Mouse (Mus musculus) cortical plate, adult 2 months (tissue): ENCODE measurements around the gene Smim13. TPM values are rescaled to one million over a fixed set of nuclear protein-coding genes. Genes with fewer than 3 reads are reported as not detected.
A peak's percentile ranks its signal among the peaks of the same experiment; 100 is the strongest.
"Not testable (repeated sequence)": the region's sequence is repeated elsewhere in the genome, so short reads cannot be mapped to it uniquely, and the experiment has no call there.

Experiments used
- H3K27ac ChIP-seq: fragments of 200-500 bp; 2 replicates; pipeline ENCODE4 v1.5.1; 2012; ENCODE audit warnings: low read length, control low read depth, inconsistent platforms; ENCODE audit not compliant: insufficient read depth
- H3K4me1 ChIP-seq: fragments of 200-500 bp; 2 replicates; pipeline ENCODE4 v1.6.1; 2011; ENCODE audit warnings: low read length; ENCODE audit not compliant: control insufficient read depth, insufficient read depth
- H3K4me3 ChIP-seq: fragments of 200-500 bp; 2 replicates; pipeline ENCODE4 v1.5.1; 2011; ENCODE audit warnings: mild to moderate bottlenecking, low read length, control low read depth; ENCODE audit not compliant: insufficient read depth
- CTCF ChIP-seq: fragments of 200-500 bp; IDR thresholded peaks from 2 replicates; pipeline ENCODE4 v1.5.1; 2011; ENCODE audit warnings: mild to moderate bottlenecking, control low read depth, low read length; ENCODE audit not compliant: insufficient read depth; ENCODE audit errors: extremely low read depth
- POLR2A ChIP-seq: fragments of 200-500 bp; IDR thresholded peaks from 2 replicates; pipeline ENCODE4 v1.6.1; 2011; ENCODE audit warnings: mild to moderate bottlenecking, low read length, control low read depth; ENCODE audit not compliant: insufficient read depth; ENCODE audit errors: extremely low read depth
- polyA plus RNA-seq: library from polyadenylated mRNA; depleted of rRNA; stranded (reverse); fragments of >200 nt; gene quantifications from 2 replicates; pipeline ENCODE4 v1.2.3, GENCODE M21; 2012

The Smim13 gene
- polyA plus RNA-seq, 1 experiment, result 121 TPM

DNA sequence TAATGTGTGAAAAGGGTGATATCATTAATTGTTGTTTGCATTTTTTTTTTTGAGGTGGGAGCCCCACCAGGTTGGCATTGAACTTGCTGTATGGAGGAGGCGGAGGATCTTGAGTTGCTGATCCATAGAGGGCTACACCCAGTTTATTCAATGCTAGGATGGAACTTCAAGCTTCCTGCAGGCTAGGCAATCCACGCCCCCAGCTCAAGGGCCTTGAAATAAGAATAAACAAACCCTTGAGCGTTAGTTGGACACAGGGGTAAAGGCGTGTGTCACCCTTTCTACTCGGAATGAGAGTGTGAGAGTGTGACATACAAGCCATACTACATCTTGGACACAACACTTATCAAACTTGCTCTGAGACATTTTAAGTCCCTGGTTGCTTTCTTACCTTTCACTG is 2.0 kb downstream of the Smim13 start:
- no peaks in the 10 kb centered on the region; the same call in 1 of the 2 replicates for H3K4me1 ChIP-seq
- H3K4me3 ChIP-seq, result peak overlapping the region; percentile 97; the same call in 1 of the 2 replicates
- H3K27ac ChIP-seq, result no peak overlapping the region
- no peak for TF ChIP-seq POLR2A
- no peak for TF ChIP-seq CTCF

GRCm38 (mm10) chr13:41252141-41252540 is 2.5 kb downstream of the Smim13 start:
- Histone ChIP-seq H3K4me3 (peak overlapping the region; percentile 97; the same call in 1 of the 2 replicates), H3K4me1 (no peaks in the 10 kb centered on the region; the same call in 1 of the 2 replicates), H3K27ac (no peak overlapping the region)
- no peak for TF ChIP-seq POLR2A
- no peak for TF ChIP-seq CTCF

DNA sequence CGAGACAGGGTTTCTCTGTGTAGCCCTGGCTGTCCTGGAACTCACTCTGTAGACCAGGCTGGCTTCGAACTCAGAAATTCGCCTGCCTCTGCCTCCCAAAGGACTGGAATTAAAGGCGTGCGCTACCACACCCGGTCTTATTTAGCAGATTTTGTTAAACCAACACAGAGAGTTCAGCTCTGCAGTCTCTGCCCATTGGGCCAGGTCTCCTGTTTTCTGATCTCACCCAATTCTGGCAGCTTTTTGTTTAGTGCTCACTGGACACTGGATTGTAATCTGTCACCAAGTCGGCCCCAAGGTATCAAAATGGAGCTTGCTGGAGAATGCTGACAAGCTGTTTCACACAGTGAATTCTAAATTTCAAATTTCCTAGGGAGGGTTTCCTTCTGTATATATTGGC is 3.1 kb downstream of the Smim13 start:
- Histone ChIP-seq H3K4me1 (no peaks in the 10 kb centered on the region; the same call in none of the 2 replicates), H3K4me3 (no peak overlapping the region), H3K27ac (no peak overlapping the region)
- TF ChIP-seq CTCF (no peak), POLR2A (no peak)

DNA sequence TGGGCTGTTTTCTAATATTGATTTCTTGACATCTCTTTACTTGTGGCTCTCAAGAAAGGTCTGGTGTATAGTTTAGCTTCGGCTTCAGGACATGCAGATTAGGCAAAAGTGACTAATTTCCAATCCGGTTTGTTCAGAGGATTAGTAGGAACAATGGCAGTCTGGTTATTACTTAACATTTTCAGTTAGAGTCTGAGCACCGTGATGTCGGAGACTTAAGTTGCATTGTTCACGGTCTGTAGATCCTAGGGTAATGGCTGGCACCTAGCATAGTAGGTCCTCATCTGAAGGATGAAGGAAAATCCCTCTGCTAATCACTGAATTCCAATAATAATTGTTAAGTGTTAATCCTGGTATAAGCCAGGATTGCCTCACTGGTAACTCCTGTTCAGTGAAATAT is 6.5 kb downstream of the Smim13 start:
- no peak overlapping the region for H3K27ac ChIP-seq
- no peak for TF ChIP-seq POLR2A
- H3K4me3 ChIP-seq, result no peak overlapping the region
- no peaks in the 10 kb centered on the region; the same call in 1 of the 2 replicates for H3K4me1 ChIP-seq

DNA sequence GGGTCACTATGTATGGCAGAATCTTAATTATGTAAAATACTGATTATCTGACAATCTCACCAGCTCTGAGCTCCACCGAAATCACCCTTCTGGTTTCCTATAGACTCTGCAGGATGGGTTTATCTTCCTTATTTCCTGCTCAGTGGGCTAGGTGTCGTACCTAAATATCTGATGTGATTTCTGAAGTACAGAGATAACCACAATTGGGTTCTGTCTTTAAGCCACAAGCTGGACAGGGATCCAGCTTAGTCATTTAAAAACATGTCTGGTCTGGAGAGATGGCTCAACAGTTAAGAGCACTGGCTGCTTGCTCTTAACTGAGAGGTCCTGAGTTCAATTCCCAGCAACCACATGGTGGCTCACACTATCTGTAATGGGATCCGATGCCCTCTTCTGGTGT is 7.3 kb downstream of the Smim13 start:
- Histone ChIP-seq H3K4me3 (no peak overlapping the region), H3K27ac (no peak overlapping the region), H3K4me1 (no peaks in the 10 kb centered on the region; the same call in 1 of the 2 replicates)
- TF ChIP-seq CTCF (no peak), POLR2A (no peak)

GRCm38 (mm10) chr13:41257851-41258250 is 8.2 kb downstream of the Smim13 start:
- TF ChIP-seq CTCF (no peak), POLR2A (no peak)
- H3K4me1 ChIP-seq, result no peaks in the 10 kb centered on the region; the same call in 1 of the 2 replicates
- H3K4me3 ChIP-seq, result no peak overlapping the region
- H3K27ac ChIP-seq, result no peak overlapping the region

- H3K27ac ChIP-seq, H3K4me1 ChIP-seq, H3K4me3 ChIP-seq: not testable (repeated sequence)
Measured at GRCm38 (mm10) chr13:41261617-41262016, 12.0 kb downstream of the Smim13 start.

GRCm38 (mm10) chr13:41263304-41264006 is 13.8 kb downstream of the Smim13 start:
- TF ChIP-seq POLR2A, result no peak
- TF ChIP-seq CTCF, result no peak
- Histone ChIP-seq H3K4me3 (no peak overlapping the region), H3K4me1 (peaks cover 10% of the 10 kb centered on the region), H3K27ac (no peak overlapping the region)

DNA sequence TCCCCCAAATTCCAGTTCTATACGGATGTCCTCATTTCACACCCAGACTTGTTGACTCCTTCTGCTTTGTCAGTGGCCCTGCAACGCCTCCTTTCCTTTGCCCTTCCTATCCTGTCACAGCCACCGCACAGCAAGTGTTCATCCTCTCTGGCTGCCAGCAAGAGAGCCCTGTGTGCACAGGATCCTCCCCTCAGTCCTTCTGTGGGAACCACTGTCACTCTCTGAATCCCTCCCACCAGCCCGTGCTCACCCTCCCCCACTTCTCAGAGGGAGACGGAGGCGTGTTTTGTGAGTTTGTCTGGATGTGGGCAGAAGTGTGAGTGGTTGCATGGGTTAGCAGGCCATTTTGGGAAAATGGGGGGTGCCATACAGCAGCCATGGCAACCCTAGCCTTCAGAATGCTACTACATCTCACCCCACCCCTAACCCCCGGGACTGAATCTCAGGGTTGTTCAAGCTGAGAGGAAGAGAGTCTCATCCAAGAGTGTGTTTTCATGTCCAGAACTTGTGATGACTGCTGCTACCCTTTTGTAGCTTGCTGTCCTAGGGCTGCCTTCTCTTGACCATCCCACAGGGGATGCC is 18.3 kb downstream of the Smim13 start:
- TF ChIP-seq POLR2A (no peak), CTCF (no peak)
- Histone ChIP-seq H3K4me3 (no peak overlapping the region), H3K4me1 (peaks cover 11% of the 10 kb centered on the region), H3K27ac (no peak overlapping the region)

- Histone ChIP-seq H3K4me3 (no peak within 1 kb of the TSS), H3K27ac (no peak within 1 kb of the TSS)
- no peak for TF ChIP-seq CTCF
Measured at GRCm38 (mm10) chr13:41273927-41274650, 24.4 kb downstream of the Smim13 start, which contains the start of gene Gm17364. TSS of gene Gm17364 (minus strand) at chr13:41273977.

More at GRCm38 (mm10) chr13:41273927-41274650, 24.4 kb downstream of the Smim13 start, which contains the start of gene Gm17364:
- H3K4me1 ChIP-seq, result no peaks in the 10 kb centered on the region
